24 mouse cellular contexts compared by ENCODE assay signal in the genomic region with DNA sequence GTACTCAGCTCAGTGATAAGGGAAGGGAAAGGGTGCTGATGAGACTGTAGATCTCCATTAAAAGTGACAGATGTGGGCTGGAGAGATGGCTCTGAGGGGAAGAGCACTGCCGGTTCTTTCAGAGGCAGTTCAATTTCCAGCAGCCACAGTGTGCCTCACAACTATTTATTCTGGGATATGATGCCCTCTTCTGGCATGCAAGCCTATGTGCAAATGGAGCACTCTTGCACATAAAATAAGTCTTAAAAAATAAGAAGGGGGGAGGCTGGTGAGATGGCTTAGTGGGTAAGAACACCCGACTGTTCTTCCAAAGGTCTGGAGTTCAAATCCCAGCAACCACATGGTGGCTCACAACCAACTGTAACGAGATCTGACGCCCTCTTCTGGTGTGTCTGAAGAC. TPM values are rescaled to one million over a fixed set of nuclear protein-coding genes. Genes with fewer than 3 reads are reported as not detected.
A peak's percentile ranks its signal among the peaks of the same experiment; 100 is the strongest.
DNase-seq lines count a peak whose midpoint lies in the region; ATAC-seq and TF ChIP-seq lines count a peak whose summit lies in the region.
"Had no signal": no experiment of that assay in that cellular context is flagged by ENCODE, and none has a peak within 500 bp of the region (broad histone marks: within the 10 kb centered on the region; RNA-seq: fewer than 3 reads in every experiment).

No protein-coding gene starts in this region.

- TF ChIP-seq RAD21 in CH12.LX (IDR thresholded peaks at IDR 0.05; ENCODE audit: low read depth, low read length): peak; percentile 42

- no peaks in the 10 kb centered on the region for H3K36me3 ChIP-seq in liver, adult 2 months (ENCODE audit: control insufficient read depth, insufficient read depth, low read length)
- H3K36me3 ChIP-seq in liver, embryonic 12.5 days: no peaks in the 10 kb centered on the region
- H3K36me3 ChIP-seq in CH12.LX (replicated peaks in 1 of 2; ENCODE audit: control insufficient read depth in 1 of 2, insufficient read depth in 1 of 2, low read length in 1 of 2): no peaks in the 10 kb centered on the region
- H3K36me3 ChIP-seq: forebrain, embryonic 10.5 days; heart, embryonic 12.5 days; hindbrain, embryonic 12.5 days; limb, embryonic 15.5 days; lung, embryonic 15.5 days had no signal

- H3K79me2 ChIP-seq in liver, adult 2 months (ENCODE audit: control insufficient read depth, insufficient read depth, low read length): no peaks in the 10 kb centered on the region
- no peaks in the 10 kb centered on the region for H3K79me2 ChIP-seq in CH12.LX (replicated peaks; ENCODE audit: control insufficient read depth, extremely low read depth, insufficient read depth, poor library complexity, severe bottlenecking)

- peak overlapping the region; percentile 15; the same call in 1 of the 2 replicates for H3K27ac ChIP-seq in liver, adult 2 months (replicated peaks; ENCODE audit: insufficient read depth, low read depth, low read length)
- H3K27ac ChIP-seq in liver, embryonic 12.5 days: no peak overlapping the region
- H3K27ac ChIP-seq in CH12.LX (ENCODE audit: insufficient read depth, low read depth): no peak overlapping the region
- H3K27ac ChIP-seq: forebrain, embryonic 10.5 days; hindbrain, embryonic 12.5 days; limb, embryonic 15.5 days; lung, embryonic 15.5 days had no signal

- peaks cover 6% of the 10 kb centered on the region for H3K4me1 ChIP-seq in liver, adult 2 months (ENCODE audit: control insufficient read depth, insufficient read depth, low read length)
- peaks cover 7% of the 10 kb centered on the region for H3K4me1 ChIP-seq in liver, embryonic 12.5 days
- peaks cover 10 to 29% of the 10 kb centered on the region in 2 experiments for H3K4me1 ChIP-seq in CH12.LX (ENCODE audit: control insufficient read depth in 1 of 2, insufficient read depth in 2 of 2)
- H3K4me1 ChIP-seq: lung, embryonic 15.5 days had no signal

- no peak for TF ChIP-seq POLR2A in liver, adult 2 months (IDR thresholded peaks at IDR 0.05; ENCODE audit: extremely low read depth, insufficient read depth, low read length)
- no peak for TF ChIP-seq POLR2A in CH12.LX (IDR thresholded peaks at IDR 0.05; ENCODE audit: low read depth, low read length)

- no peak for ATAC-seq in liver, embryonic 12.5 days
- ATAC-seq in megakaryocyte progenitor cell, adult 5-6 weeks (replicated peaks; ENCODE audit: poor library complexity): peak; percentile 31; the same call in 1 of the 2 replicates
- ATAC-seq: midbrain, embryonic 16.5 days had no signal

- TF ChIP-seq EP300 in CH12.LX (IDR thresholded peaks at IDR 0.05; ENCODE audit: low read length): no peak

- H3K4me2 ChIP-seq in liver, embryonic 12.5 days: no peak overlapping the region
- no peak overlapping the region for H3K4me2 ChIP-seq in CH12.LX (ENCODE audit: insufficient read depth, low read depth, poor library complexity, severe bottlenecking)
- H3K4me2 ChIP-seq: heart, embryonic 12.5 days; hindbrain, embryonic 12.5 days; limb, embryonic 15.5 days; lung, embryonic 15.5 days had no signal

- no peak overlapping the region for H3K4me3 ChIP-seq in liver, adult 2 months (ENCODE audit: insufficient read depth, low read depth, low read length)
- H3K4me3 ChIP-seq in liver, embryonic 12.5 days: no peak overlapping the region
- H3K4me3 ChIP-seq in CH12.LX (replicated peaks in 1 of 3; ENCODE audit: low read depth in 2 of 3, low read length in 2 of 3, poor library complexity in 1 of 3): no peak overlapping the region
- H3K4me3 ChIP-seq: forebrain, embryonic 10.5 days; heart, embryonic 12.5 days; hindbrain, embryonic 12.5 days; limb, embryonic 15.5 days; lung, embryonic 15.5 days had no signal

- no peaks in the 10 kb centered on the region for H3K27me3 ChIP-seq in liver, adult 2 months (ENCODE audit: control insufficient read depth, insufficient read depth, low read length)
- peaks cover 5% of the 10 kb centered on the region; the same call in 1 of the 2 replicates for H3K27me3 ChIP-seq in liver, embryonic 12.5 days (replicated peaks)
- no peaks in the 10 kb centered on the region for H3K27me3 ChIP-seq in CH12.LX (replicated peaks)
- H3K27me3 ChIP-seq: limb, embryonic 15.5 days; lung, embryonic 15.5 days had no signal

- TF ChIP-seq CTCF in liver, adult 2 months (IDR thresholded peaks at IDR 0.05; ENCODE audit: low read depth, low read length): no peak
- TF ChIP-seq CTCF in CH12.LX (conservative IDR thresholded peaks at IDR 0.05 in 1 of 2, IDR thresholded peaks at IDR 0.05 in 1 of 2; ENCODE audit: low read depth in 2 of 2, low read length in 2 of 2): peak in 1 of 2 experiments; percentile 53; a peak in 2 of 4 replicates

- DNase-seq in liver, adult 2 months (ENCODE audit: extremely low read depth, low read depth, low spot score): no peak
- DNase-seq in 416B (ENCODE audit: low read depth) (peak; percentile 64), CH12.LX (ENCODE audit: extremely low read depth) (no peak)
- no peak for DNase-seq in ovary, adult 18-20 months (ENCODE audit: low spot score)
- no peak for DNase-seq in adrenal gland, postnatal 4 days (ENCODE audit: low spot score in 2 of 2)
- DNase-seq: adrenal gland, adult 2 months; cerebellum, adult 11-12 months; cerebellum, postnatal 36 days; heart, postnatal 14 days; kidney, postnatal 10 days; retina, postnatal 1 day; right cerebral cortex, postnatal 4 days had no signal

- in situ Hi-C loops in CH12.LX (cut with MboI; ENCODE audit: low pct_ligation_motif_present, low pct_unique_long_range_greater_than_20kb, low sequenced_read_pairs): no loop called here

- 46% methylated on average over 4 of the region's 4 CpGs for WGBS in liver, adult 2 months
- WGBS in liver, embryonic 12.5 days (ENCODE audit: insufficient replicate concordance): 31% methylated on average over 4 of the region's 4 CpGs

- dilution Hi-C loops in CH12.LX (cut with MboI; ENCODE audit: extremely low pct_ligation_motif_present, extremely low pct_unique_long_range_greater_than_20kb, low sequenced_read_pairs): no loop called here

- H3K9ac ChIP-seq in liver, adult 2 months (ENCODE audit: low read depth, low read length): no peak overlapping the region
- no peak overlapping the region for H3K9ac ChIP-seq in liver, embryonic 12.5 days
- H3K9ac ChIP-seq in CH12.LX (ENCODE audit: insufficient read depth, low read depth): no peak overlapping the region
- H3K9ac ChIP-seq: heart, embryonic 12.5 days; hindbrain, embryonic 12.5 days; limb, embryonic 15.5 days; lung, embryonic 15.5 days had no signal

- H3K9me3 ChIP-seq in liver, embryonic 12.5 days (replicated peaks): no peaks in the 10 kb centered on the region
- no peaks in the 10 kb centered on the region for H3K9me3 ChIP-seq in CH12.LX (replicated peaks; ENCODE audit: low read length)
- H3K9me3 ChIP-seq: forebrain, embryonic 10.5 days; heart, embryonic 12.5 days; hindbrain, embryonic 12.5 days; limb, embryonic 15.5 days; lung, embryonic 15.5 days had no signal

TF ChIP-seq in CH12.LX, 34 proteins besides CTCF, POLR2A, EP300 and RAD21:
- TF ChIP-seq SMC3 (IDR thresholded peaks at IDR 0.05; ENCODE audit: low read depth, low read length) (peak; percentile 32), NRF1 (IDR thresholded peaks at IDR 0.05; ENCODE audit: low read depth, low read length) (no peak)

RNA-seq across cellular contexts. Expression of a gene that starts 7.9 kb away (rescaled TPM):
- total RNA-seq in liver, adult 2 months (2014; rRNA removed): 14.4 and 19.8 TPM in 2 replicates
- polyA plus RNA-seq in liver, adult 2 months (2012; rRNA removed): 8.6 and 10.0 TPM in 2 replicates
- 12.5 and 13.6 TPM in 2 replicates for polyA plus RNA-seq in liver, embryonic 12.5 days (2016; fragmentation: Nextera tagmentation; extraction: Ambion mirVana)
- total RNA-seq in CH12.LX (2012; rRNA removed) (8.7 and 9.5 TPM in 2 replicates), CH12.LX (2014; rRNA removed) (7.6 and 8.1 TPM in 2 replicates)
- polyA plus RNA-seq in CH12.LX (2012; ENCODE audit: insufficient read length, low read depth): 12.2 and 13.4 TPM in 2 replicates
- total RNA-seq in megakaryocyte progenitor cell, adult 5-6 weeks (2015): 9.4 and 10.3 TPM in 2 replicates
- 7.1 and 12.1 TPM in 2 replicates for total RNA-seq in megakaryocyte progenitor cell, adult 5-6 weeks (2017)
- total RNA-seq in adrenal gland, postnatal 4 days (2021): 10 to 100 TPM; 27.7 to 28.0 TPM

RNA-seq across cellular contexts. Expression of a gene that starts 11.4 kb away (rescaled TPM):
- not detected in 2 replicates for total RNA-seq in liver, adult 2 months (2014; rRNA removed)
- polyA plus RNA-seq in liver, adult 2 months (2012; rRNA removed): not detected in 2 replicates
- 117 and 121 TPM in 2 replicates for polyA plus RNA-seq in liver, embryonic 12.5 days (2016; fragmentation: Nextera tagmentation; extraction: Ambion mirVana)
- total RNA-seq in CH12.LX (2012; rRNA removed): 0.17 TPM in 1 of 2 replicates, not detected in the other
- 0.27 and 0.87 TPM in 2 replicates for total RNA-seq in CH12.LX (2014; rRNA removed)
- polyA plus RNA-seq in CH12.LX (2012; ENCODE audit: insufficient read length, low read depth): 0.19 TPM in 1 of 2 replicates, not detected in the other
- 15.6 and 28.3 TPM in 2 replicates for total RNA-seq in megakaryocyte progenitor cell, adult 5-6 weeks (2015)
- total RNA-seq in megakaryocyte progenitor cell, adult 5-6 weeks (2017): 10.3 and 13.1 TPM in 2 replicates
- 1 to 10 TPM; 3.1 to 7.9 TPM for total RNA-seq in adrenal gland, postnatal 4 days (2021)
- total RNA-seq: adrenal gland, adult 2 months; gastrocnemius, adult 18-20 months; heart, postnatal 14 days; layer of hippocampus, adult 18-20 months; left cerebral cortex, postnatal 36 days had no signal
- polyA plus RNA-seq: intestine, embryonic 14.5 days; midbrain, embryonic 16.5 days had no signal

RNA-seq across cellular contexts. Expression of a gene that starts 49.6 kb away (rescaled TPM):
- 2.9 and 3.1 TPM in 2 replicates for total RNA-seq in liver, adult 2 months (2014; rRNA removed)
- polyA plus RNA-seq in liver, adult 2 months (2012; rRNA removed): 7.8 and 9.0 TPM in 2 replicates
- 24.9 and 26.3 TPM in 2 replicates for polyA plus RNA-seq in liver, embryonic 12.5 days (2016; fragmentation: Nextera tagmentation; extraction: Ambion mirVana)
- total RNA-seq in CH12.LX (2012; rRNA removed) (12.5 and 15.1 TPM in 2 replicates), CH12.LX (2014; rRNA removed) (8.4 and 8.6 TPM in 2 replicates)
- 27.4 and 30.7 TPM in 2 replicates for polyA plus RNA-seq in CH12.LX (2012; ENCODE audit: insufficient read length, low read depth)
- 16.2 and 19.1 TPM in 2 replicates for total RNA-seq in megakaryocyte progenitor cell, adult 5-6 weeks (2015)
- total RNA-seq in megakaryocyte progenitor cell, adult 5-6 weeks (2017): 11.0 and 13.0 TPM in 2 replicates
- total RNA-seq in adrenal gland, postnatal 4 days (2021): 10 to 100 TPM; 27.0 to 28.3 TPM
